Mouse (Mus musculus) c-Kit-positive CD71-positive TER-119-positive erythroid progenitor cells, embryonic 14.5 days (primary cell): ENCODE results near the gene Rnf126.

Source experiments
- DNase-seq: peaks from one replicate; pipeline ENCODE4 v3.0.0-alpha.2; 2013; ENCODE audit warnings: low spot score

The Rnf126 gene

GRCm38 (mm10) chr10:79729357-79729965, 37.3 kb downstream of the Rnf126 start:
- no peak for DNase-seq

GRCm38 (mm10) chr10:79728323-79729249, 38.2 kb downstream of the Rnf126 start:
- DNase-seq, result no peak

GRCm38 (mm10) chr10:79726090-79726489, 40.7 kb downstream of the Rnf126 start:
- DNase-seq, result peak; percentile 59

GRCm38 (mm10) chr10:79723692-79724091, 43.1 kb downstream of the Rnf126 start:
- no peak for DNase-seq

- no peak for DNase-seq
Measured at GRCm38 (mm10) chr10:79723047-79723446, 43.7 kb downstream of the Rnf126 start.

- DNase-seq, result no peak
Measured at GRCm38 (mm10) chr10:79721089-79721488, 45.7 kb downstream of the Rnf126 start.

- DNase-seq, result peak; percentile 82
Measured at GRCm38 (mm10) chr10:79717640-79718357, 49.0 kb downstream of the Rnf126 start.

GRCm38 (mm10) chr10:79716988-79717355, 49.8 kb downstream of the Rnf126 start:
- no peak for DNase-seq

- DNase-seq, result no peak
Measured at GRCm38 (mm10) chr10:79716254-79716987, 50.3 kb downstream of the Rnf126 start, which contains the start of gene Hcn2. Gene Hcn2 (plus strand): TSS chr10:79716634.

- no peak for DNase-seq
Measured at GRCm38 (mm10) chr10:79714996-79715395, 51.8 kb downstream of the Rnf126 start.

GRCm38 (mm10) chr10:79713163-79713562, 53.6 kb downstream of the Rnf126 start:
- DNase-seq, result no peak

- peak; percentile 99 for DNase-seq
Measured at GRCm38 (mm10) chr10:79712499-79713126, 54.1 kb downstream of the Rnf126 start.

- peak; percentile 68 for DNase-seq
Measured at GRCm38 (mm10) chr10:79712029-79712428, 54.7 kb downstream of the Rnf126 start.

- no peak for DNase-seq
Measured at GRCm38 (mm10) chr10:79709307-79709706, 57.4 kb downstream of the Rnf126 start.

GRCm38 (mm10) chr10:79708668-79709067, 58.1 kb downstream of the Rnf126 start:
- no peak for DNase-seq
